Mouse (Mus musculus): ENCODE results near the gene H2al1o. TPM values are rescaled to one million over a fixed set of nuclear protein-coding genes. Genes with fewer than 3 reads are reported as not detected.

Gene H2al1o
- not detected in 2 replicates for polyA plus RNA-seq (2012; rRNA removed)

DNA sequence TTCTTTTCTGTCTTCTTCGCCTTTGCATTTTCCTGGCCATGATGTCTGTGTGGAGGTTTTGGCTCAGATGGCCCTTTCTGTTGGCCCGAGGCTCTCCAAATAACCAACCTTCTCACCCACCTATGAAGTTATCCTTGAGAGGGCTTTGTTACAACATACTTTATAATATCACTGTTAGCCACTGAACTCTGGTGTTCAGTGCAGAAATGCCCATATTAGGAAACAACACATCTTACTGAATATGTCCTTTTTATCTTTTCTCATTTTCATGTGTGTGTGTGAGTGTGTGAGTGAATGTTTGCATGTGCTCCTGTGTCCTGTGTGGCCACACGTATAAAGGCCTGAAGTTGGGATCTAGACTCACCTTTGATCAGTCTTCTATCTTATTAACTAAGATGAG lies at the start of gene H2al1o:
Gene H2al1o, minus strand, starts transcription at position 101 of the 400 bp plus-strand sequence.

Other genes with a start within 250 kb of the H2al1o start
- gene H2al1k, start 221.8 kb downstream of the H2al1o start, polyA plus RNA-seq (2012; rRNA removed), result not detected in 2 replicates
- 2.6 and 4.0 TPM in 2 replicates for gene Cybb, start 84.6 kb downstream of the H2al1o start, polyA plus RNA-seq (2012; rRNA removed)
- 15.2 and 15.3 TPM in 2 replicates for gene Dynlt3, start 90.6 kb upstream of the H2al1o start, polyA plus RNA-seq (2012; rRNA removed)

Measured in liver, embryonic 14 days (tissue).